Mouse (Mus musculus) lung, postnatal 25 days (tissue): ENCODE measurements around the gene Lrrc37a.
"Not testable (repeated sequence)": the region's sequence is repeated elsewhere in the genome, so short reads cannot be mapped to it uniquely, and the experiment has no call there.

Experiments
- DNase-seq: peaks from one replicate; pipeline ENCODE4 v3.0.0; 2022; ENCODE audit warnings: low spot score

Lrrc37a gene

DNA sequence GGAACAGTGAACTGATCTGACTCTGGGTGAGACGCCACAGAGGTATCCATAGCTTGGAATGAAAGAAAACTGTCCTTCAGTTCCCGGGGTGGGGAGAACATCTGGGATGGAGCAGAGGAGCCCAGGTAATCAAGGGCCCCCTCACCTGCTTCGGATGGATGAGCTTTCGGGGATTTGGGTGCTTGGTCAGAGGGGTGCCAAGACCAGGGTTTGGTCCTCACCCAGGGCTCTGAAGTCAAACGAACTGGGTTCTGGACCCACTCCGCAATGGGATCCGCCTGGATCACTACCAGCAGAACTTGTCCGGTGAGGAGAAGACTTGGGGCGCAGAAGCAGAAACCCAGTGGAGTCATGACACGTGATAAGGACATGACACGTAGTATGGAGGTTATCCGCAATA lies at the start of gene Lrrc37a:
Lrrc37a (minus strand) TSS at position 101 of the 400 bp plus-strand sequence.
- DNase-seq, result no peak

DNA sequence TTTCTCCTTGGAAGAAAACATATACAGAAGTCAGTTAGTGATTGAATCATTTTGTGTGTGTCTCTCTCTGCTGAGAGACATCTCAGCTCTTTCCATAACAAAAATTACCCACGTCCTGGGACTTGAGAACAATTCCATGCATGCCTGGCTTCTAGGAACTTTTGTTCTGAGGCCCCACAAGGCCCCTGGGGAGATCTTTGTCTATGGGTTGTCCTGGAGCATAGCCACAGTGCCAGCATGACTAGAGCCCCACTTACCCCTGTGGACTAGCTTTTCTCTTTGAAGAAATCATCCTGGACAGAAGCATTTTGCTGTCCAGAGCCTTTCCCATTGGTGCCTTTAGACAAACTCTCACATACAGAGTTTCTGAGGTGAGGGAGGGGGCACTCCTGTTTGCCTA lies 30.6 kb upstream of the Lrrc37a start:
- not testable (repeated sequence) for DNase-seq

DNA sequence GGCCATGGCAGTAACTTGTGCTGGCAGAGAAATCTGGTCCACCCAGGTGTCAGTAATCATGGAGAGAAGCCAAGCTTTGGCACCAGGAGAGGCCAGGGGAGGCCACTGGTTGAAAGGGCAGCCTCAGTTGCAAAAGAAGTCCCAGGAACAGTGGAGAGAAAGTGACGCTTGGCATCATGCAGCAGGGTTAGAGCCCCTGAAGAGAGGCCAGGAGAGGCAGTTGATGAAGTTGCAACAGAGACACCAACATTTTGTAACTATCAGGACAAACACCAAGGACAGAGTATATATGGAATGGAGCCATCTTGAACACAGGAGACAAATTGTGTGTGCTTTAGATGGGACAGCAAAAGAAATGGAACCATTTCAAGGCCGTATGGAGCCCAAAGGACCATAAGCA lies 7.7 kb upstream of the Lrrc37a start:
- DNase-seq, result no peak

DNA sequence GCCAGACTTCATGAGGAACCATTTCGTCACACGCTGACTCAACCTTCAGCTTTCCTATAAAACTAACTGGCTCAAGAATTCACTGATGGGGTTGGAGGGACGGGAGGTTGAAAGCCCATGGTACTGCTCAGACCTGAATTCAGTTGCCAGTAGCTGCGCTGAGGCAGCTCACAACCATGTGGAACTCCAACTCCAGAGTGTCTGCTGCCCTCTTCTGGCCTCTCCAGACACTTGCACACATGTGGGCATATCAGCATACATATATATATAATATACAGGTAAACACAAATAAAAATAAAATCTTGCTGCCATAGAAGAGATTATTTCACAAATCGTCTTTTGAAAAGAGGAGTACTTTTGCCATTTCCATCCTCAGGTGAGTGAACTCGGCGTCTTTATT lies 40.0 kb downstream of the Lrrc37a start:
- DNase-seq, result peak; percentile 10

DNA sequence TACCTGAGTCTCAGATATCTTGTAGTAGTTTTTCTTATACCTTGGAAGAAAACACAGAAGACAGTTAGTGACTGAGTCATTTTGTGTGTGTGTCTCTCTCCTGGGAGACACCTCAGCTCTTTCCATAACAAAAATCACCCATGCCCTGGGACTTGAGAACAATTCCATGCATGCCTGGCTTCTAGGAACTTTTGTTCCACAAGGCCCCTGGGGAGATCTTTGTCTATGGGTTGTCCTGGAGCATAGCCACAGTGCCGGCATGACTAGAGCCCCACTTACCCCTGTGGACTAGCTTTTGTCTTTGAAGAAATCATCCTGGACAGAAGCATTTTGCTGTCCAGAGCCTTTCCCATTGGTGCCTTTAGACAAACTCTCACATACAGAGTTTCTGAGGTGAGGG lies 53.3 kb downstream of the Lrrc37a start:
- not testable (repeated sequence) for DNase-seq

DNA sequence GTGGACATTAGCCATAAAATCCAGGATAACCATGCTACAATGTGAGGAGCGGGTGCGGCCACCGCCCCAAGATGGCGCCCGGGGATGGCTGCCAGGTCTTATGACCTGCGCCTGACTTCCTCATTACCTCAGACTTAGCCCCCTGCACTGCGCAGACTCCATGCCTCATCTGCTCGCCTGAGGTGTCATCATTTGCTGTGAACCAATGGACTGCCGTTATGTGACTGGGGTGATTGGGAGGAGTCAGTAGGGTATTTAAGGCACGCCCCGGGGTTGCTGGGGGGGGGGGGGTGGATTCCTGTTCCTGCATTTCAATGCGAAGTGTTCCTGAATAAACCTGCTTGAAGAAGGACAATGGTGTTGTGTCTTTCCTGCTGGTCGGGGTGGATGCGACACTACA lies 54.7 kb downstream of the Lrrc37a start:
- DNase-seq, result not testable (repeated sequence)

DNA sequence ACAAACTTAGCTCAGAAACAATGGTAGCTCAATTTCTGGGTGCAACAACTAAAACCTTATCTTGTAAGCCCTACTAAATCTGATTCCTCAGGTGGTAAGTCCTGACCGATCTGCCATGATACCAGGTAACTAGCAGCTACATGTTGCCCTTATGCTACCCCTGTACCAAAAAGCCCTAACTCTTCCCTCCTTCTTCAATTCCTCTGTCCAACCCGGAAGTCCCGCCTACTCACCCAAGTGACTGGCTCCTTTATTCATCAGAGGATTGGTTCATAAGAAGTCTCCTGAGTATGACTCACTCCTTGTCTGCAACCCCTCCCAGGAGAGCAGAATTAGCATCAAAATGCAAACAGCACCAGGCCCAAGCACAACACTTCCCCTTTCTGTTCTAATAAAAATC lies 60.7 kb downstream of the Lrrc37a start:
- DNase-seq, result peak; percentile 18

DNA sequence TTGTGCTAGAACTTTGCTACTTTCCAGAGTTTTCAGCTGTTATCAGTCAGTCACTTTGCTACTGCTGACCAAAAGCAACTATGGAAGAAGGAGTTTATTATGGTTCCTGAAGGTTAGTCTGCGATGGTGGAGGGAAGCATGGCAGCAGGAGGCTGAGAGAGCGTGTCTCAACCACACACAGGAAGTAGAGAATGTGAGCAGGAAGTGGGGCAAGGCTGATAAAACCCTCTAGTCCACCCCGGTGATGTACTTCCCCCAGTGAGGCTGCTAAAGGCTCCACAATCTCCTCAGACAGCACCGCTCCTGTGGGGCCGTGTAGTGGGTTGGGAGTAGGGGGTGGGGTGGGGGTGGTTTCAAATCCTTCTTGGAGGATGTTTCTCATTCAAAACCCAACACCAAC lies 68.1 kb downstream of the Lrrc37a start:
- DNase-seq, result no peak

DNA sequence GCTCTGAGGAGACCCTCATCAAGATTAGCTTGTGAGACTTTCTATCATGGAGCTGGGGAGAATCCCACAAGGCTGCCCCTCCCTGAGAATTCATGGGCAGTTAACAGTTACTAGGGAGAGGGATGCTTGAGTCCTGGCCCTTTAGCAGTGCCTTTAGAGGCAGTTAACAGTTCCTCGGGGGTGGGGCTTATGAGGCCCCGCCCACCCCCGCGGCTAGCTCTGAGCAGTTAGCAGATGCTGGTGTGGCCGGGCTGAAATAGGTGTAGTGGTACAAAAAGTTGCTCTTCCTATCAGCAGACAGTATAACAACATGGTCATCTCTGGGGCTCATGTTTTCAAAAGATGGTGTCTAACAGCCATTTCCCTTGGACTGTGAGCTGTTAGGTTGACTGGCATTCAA lies 79.4 kb downstream of the Lrrc37a start:
- DNase-seq, result no peak

DNA sequence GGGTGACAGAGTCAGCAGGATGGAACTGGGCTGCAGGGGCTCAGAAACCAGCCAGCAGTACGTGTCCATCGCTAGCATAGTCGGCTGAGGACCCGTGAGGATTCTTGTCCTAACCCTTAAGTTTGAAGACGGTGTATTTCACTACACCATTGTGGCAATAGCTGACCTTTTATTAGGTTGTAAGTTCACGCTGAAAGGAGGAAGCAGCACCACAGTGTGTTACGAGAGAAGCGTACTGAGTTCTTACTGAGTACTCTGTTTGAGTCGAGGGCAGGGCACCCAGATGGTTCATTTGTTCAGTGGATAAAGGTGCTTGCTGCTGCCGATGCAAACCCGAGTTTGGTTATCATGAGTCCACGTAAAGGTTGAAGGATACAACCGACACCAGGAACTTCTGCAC lies 84.7 kb downstream of the Lrrc37a start:
- no peak for DNase-seq

DNA sequence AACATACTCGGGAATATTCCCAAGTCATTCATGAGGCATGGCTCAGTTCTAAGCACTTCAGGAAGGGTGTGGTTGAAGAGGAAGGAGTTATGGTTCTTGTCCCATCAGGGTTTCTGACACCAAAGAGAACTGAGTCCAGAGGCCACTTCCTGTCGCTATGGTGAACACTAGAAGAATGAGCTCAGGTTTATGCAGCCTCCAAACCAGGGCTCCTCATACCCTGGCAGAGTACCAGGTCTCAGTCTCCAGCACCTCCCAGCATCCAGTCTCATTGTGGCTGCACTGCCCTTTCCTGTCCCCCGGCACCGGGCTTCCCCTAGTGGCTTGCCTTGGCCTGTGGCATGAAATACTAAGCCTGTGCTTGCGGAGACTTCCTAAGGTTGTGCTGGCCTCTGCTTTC lies 85.2 kb downstream of the Lrrc37a start:
- DNase-seq, result no peak

DNA sequence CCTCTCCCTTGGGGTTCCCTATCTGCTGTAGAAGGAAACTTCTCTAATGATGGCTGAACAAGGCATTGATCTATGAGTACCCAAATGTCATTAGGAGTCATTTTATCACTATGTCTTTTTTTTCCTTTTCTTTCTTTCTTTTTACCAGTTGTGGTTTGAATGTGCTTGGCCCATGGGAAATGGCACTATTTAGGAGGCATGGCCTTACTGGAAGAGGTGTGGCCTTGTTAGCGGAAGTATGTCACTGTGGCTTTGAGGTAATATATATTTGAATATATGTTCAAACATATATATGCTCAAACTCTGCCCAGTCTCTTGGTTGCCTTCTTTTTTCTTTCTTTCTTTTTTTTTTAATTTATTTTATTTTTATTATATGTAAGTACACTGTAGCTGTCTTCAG lies 90.9 kb downstream of the Lrrc37a start:
- DNase-seq, result no peak

DNA sequence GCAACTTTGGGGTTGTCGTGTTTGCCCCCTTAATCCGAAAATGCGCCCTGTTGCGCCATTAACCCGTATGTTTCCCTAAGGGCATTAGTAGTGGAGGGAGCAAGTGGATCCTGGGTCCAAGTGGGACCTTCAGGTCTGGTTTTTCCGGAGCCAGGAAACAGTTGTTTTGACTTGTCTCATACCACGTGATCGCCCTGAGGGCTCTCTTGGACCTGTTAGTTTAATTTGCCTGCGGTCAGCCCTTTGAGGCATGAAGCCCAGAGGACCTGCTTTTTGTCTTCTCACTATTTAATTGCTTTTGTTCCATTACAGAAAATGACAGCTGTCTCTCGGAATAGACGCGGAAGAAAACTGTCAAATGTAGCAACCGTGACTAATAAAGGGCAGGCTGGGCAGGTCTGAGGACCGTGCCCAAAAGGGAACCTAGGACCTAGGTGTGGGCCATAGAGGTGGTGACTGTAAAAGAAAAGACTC lies 91.4 kb downstream of the Lrrc37a start:
- peak; percentile 74 for DNase-seq

DNA sequence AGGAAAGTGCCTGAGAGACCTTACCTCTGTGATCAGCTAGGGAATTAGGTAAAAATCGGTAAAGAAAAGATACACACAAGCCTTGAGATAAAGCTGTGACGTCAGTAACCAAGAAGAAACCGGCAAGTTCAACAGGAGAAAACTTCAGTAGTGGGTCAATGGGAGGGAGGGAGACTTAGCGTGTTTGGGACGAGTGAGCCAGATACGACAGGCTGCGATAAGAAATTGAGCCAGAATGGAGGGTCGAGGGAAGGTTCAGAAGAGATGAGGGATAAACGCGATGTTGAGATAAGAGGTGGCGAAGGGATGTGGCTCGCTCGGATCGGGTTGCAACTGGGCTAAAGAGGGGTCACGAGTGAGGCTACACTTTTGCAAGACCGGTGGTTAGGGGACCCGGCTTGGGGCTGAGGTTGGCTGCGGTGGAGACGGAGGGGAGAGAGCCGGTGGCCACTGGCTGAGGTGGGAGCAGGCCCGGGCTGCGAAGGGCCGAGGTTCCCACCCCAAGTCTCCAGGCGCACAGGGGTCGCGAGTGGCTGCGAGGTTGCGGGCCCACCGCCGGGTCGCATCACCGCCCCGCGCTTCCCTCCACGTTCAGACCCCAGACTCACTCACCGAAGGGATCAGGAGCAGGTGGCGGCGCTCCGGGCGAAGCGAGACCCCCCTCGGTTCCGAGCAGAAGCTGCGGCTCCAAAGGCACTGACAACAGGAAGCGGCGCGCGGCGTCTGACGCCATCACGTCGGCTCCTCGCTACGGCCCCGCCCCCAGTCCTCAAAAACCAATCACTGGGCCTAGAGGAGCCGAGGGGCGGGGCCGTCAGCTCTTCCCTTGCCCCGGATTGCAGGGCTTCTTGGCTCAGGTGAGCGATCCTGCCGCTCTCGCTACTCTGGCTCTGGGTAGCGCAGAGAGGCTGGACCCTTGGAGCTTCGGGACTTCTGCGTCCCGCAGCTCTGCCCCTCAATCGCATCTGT lies 92.1 kb downstream of the Lrrc37a start, which contains the start of gene Plekhm1:
Plekhm1 (minus strand) TSS at position 707 of the 969 bp plus-strand sequence.
- DNase-seq, result peak; percentile 96

DNA sequence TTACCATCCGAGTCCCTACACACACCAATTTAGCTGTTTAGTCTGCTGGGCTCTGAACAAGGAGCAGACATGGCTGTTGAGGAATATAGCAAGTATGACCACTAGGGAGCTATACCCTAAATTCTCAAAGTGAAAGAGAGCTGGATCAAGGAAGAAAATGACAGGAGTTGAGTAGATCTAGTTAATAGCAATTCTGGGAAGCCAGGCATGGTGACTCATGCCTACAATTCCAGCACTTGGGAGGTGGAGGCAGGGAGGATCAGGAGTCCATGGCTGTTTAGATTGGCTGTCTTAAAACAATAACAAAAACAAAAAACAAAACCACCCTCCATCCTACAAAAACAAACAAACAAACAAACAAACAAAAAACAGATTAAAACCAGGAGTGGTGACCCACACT lies 93.1 kb downstream of the Lrrc37a start:
- DNase-seq, result no peak

DNA sequence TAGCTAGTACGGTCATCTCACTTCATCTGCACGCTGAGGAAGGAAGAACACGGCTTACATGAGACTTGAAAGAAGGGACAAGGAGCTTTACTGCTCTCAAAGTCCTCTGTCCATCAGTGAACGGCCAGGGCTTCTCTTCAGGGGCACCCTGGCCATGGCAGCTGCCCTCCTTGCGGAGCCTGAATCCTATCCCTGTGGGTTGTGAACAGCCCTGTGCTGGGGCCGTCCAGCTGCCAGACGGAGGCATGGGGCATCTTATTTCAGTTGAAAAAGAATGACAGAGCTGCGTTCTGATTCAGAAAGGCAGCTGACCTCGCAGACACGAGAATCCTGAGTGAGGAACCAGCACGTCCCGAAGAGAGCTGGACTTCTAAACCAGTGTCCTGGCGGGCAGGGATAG lies 95.5 kb downstream of the Lrrc37a start:
- DNase-seq, result no peak

DNA sequence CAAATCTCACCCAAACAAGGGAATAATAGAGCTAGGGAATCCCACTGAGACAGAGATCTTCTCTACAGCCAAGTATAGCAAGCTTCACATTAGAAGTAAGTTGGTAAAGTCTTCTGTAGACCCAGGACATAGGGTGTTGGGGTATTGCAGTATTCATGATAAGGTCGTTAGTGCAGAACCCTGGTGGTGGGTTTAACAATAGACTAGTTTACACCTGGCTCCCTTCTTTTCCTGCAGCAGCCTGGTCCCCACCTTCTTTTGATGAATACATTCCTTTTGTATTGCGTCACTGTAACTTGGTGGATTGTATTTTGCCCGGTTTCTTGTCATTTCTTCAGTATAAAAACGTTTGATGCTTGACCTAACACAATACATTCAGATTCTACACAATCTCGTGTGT lies 97.3 kb downstream of the Lrrc37a start:
- DNase-seq, result not testable (repeated sequence)

DNA sequence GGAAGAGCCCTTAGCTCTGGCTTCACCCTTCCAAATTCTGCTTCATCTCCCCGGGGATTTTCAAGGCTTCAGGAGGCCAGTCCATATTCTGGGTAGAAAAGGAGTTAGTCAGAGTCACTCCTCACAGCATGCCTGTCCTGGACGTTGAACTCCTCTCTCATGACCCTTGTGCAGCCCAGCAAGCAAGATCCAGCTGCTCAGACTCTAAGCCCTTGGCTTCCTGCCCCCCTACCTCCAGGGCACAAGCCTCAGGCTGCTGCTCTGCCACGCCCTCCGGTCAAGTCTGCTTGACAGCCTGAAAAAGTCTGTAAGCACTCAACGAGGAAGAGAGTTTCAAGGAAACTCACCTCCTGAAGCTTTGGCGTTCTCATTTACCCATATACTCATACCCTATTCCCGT lies 97.8 kb downstream of the Lrrc37a start:
- DNase-seq, result peak; percentile 69

DNA sequence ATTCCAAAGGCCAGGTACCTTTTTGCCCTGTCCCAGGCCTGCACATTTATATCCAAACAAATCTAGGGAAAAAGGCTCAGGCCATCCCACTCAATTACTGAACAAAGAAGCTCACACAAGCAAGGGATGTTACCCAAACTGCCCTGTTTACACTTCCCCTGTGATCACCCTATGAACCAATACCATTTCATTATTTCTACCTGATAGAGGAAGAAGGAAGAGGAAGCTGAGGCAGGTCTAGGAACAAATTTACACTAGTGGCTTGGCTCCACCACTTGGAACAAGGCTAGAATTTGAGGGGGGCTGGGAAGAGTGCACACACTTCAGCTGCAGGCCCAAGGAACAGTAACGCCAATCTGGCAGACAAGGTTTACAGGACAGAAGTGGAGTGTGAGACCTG lies 98.6 kb downstream of the Lrrc37a start:
- no peak for DNase-seq

DNA sequence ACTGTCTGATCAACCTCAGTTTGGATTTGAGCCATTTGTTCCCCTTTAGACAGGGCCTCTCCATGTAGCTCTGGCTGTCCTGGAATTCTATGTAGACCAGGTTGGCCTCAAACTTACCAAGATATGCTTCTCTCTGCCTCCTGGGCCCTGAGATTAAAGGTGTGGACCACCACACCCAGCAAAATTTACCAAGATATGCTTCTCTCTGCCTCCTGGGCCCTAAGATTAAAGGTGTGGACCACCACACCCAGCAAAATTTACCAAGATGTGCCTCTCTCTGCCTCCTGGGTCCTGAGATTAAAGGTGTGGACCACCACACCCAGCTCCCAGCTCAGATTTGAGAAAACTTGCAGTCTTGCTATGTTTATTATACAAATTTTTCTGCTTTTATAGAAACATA lies 99.8 kb downstream of the Lrrc37a start:
- no peak for DNase-seq

DNA sequence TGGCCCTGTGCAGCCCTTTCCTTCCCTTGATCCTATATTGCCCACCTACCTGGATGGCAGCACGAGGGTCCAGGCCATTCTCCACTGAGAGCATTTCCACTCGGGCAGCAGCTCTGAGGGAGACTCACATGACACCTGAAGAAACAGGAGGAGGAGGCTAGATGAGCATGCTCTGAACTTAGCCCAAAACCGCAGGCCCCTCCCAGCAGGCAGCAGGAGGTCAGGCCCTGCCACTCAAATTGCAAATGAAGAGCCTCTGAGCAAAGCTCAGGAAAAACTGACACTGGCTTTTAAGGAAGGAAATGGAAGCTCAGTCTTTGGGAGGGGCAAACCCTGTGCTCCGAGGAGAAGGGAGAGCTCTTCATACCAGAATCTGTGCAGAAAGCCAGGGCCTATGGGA lies 100.6 kb downstream of the Lrrc37a start:
- DNase-seq, result no peak

DNA sequence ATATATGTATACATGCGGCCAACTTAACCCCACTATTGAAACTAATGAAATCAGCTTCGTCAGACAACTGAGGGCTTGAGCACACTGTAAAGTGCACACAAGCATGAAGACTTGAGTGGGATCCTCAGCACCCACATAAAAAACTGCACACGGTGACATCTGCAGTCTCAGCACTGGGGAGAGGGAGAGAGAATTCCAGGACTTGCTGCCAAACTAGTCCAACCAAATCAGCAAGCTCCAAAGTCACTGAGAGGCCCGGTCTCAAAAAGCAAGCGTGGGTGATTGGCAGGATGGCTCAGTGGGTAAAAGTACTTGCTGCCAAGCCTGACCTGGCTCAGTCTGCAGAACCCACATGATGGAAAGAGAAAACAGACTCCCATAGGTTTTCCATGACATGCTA lies 101.7 kb downstream of the Lrrc37a start:
- no peak for DNase-seq

DNA sequence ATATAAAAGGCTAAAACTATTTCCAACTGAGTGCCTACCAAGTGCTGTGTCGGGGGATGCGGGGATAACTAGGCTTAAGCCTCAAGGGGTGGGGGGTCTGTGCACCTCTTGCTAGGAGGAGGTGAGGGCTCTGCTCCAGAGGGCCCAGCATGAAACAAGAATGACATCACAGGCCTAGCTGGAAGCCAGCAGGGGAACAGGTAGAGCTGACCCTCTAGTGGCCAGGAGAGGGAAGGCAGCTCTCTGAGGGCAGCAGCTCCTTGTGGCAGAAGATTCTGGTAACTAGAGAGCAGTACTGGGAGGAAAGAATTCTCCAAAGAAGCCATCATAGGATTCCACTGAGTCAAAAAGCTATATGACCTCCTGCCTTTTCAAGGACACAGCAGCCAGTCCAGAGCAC lies 102.2 kb downstream of the Lrrc37a start:
- DNase-seq, result peak; percentile 76
